Mouse (Mus musculus): ENCODE results near the gene Gm11042.

Gene Gm11042

GRCm38 (mm10) chr12:74316344-74316973 is at the start of gene Gm11042:
Gene Gm11042 (minus strand): TSS chr12:74316394.
- DNase-seq (ENCODE audit: low spot score) = no peak

- DNase-seq (ENCODE audit: low spot score) = no peak
Observed at GRCm38 (mm10) chr12:74364477-74364876, 48.3 kb upstream of the Gm11042 start.

DNA sequence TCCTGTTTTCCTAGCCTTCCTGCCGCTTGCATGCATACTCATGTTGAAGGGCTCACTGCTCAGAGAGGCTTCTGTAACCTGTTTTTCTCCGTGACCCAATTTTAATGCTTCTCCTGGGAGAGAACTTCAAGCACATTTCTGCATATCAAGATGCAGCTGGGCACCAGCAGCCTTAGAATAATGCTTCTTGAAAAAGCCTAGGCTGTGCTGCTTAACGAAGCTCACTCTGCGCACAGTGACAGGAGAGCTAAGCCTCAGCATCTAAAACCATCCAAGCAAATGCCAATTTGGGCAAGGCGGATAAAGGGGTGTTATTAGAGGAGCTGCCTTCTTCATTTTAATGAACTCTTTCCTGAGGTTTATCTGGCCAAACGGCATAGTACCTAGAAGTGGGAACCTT is 46.9 kb upstream of the Gm11042 start:
- DNase-seq (ENCODE audit: low spot score) = no peak

- no peak for DNase-seq (ENCODE audit: low spot score)
Observed at GRCm38 (mm10) chr12:74362453-74362852, 46.3 kb upstream of the Gm11042 start.

DNA sequence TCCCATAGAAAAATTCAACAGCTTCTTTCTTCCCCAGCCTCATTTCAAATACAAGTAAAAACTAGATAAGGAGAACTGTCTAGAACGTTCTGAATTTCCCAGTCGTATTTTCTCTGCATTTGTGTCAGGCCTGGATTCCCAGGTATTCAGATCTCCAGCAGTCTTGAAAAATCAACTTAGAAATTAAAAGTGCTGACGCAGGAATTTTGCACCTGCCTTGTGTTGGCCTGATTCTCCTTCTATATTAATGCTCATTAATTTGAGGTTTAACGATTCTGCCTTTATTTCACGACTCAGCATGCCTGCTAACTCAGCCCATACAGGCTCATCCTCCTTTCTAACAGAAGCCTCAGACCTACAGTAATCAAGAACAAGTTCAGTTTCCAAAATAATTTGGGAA is 43.6 kb upstream of the Gm11042 start:
- no peak for DNase-seq (ENCODE audit: low spot score)

DNA sequence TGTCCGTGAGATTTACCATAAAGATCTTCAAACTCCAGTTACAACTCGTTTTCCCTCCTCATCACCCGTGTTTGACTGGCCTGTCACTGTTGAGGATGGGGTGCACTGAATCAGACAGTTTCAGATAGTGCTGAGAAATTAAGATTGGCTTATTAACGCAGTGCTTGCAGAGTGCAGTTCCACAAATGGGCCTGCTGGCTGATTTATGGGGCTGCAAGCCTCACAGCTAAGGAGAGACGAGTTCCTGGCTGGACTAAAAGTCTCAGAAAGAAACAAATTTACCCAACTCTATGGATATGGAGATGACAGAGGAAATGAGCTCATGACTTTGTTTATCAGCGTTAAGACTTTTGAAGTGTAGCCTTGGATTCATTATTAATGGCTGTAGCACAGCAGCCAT is 41.6 kb upstream of the Gm11042 start:
- DNase-seq (ENCODE audit: low spot score) = no peak

- no peak for DNase-seq (ENCODE audit: low spot score)
Observed at GRCm38 (mm10) chr12:74342720-74343119, 26.5 kb upstream of the Gm11042 start.

GRCm38 (mm10) chr12:74340070-74340469 is 23.9 kb upstream of the Gm11042 start:
- no peak for DNase-seq (ENCODE audit: low spot score)

GRCm38 (mm10) chr12:74333706-74334105 is 17.5 kb upstream of the Gm11042 start:
- DNase-seq (ENCODE audit: low spot score) = no peak

GRCm38 (mm10) chr12:74333016-74333415 is 16.8 kb upstream of the Gm11042 start:
- DNase-seq (ENCODE audit: low spot score) = peak; percentile 89

GRCm38 (mm10) chr12:74329759-74330158 is 13.6 kb upstream of the Gm11042 start:
- no peak for DNase-seq (ENCODE audit: low spot score)

GRCm38 (mm10) chr12:74326644-74327043 is 10.4 kb upstream of the Gm11042 start:
- DNase-seq (ENCODE audit: low spot score) = no peak

DNA sequence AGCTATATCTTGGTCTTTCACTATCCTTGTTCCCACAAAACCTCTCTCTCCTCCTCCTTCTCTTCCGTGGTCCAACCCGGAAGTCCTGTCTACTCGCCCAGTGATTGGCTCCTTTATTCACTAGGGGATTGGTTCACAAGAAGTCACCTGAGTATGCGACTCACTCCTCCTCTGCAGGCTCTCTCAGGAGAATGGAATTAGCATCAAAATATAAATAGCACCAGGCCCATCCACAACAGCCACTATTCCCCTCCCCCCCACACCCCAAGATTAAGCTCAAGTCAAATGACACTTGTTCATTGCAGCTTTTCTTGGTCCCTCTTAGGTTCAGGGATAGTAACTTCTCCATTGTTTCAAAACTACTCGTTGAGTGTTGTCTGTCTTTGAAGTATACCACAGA is 5.8 kb upstream of the Gm11042 start:
- DNase-seq (ENCODE audit: low spot score) = no peak

GRCm38 (mm10) chr12:74320318-74320717 is 4.1 kb upstream of the Gm11042 start:
- peak; percentile 81 for DNase-seq (ENCODE audit: low spot score)

DNA sequence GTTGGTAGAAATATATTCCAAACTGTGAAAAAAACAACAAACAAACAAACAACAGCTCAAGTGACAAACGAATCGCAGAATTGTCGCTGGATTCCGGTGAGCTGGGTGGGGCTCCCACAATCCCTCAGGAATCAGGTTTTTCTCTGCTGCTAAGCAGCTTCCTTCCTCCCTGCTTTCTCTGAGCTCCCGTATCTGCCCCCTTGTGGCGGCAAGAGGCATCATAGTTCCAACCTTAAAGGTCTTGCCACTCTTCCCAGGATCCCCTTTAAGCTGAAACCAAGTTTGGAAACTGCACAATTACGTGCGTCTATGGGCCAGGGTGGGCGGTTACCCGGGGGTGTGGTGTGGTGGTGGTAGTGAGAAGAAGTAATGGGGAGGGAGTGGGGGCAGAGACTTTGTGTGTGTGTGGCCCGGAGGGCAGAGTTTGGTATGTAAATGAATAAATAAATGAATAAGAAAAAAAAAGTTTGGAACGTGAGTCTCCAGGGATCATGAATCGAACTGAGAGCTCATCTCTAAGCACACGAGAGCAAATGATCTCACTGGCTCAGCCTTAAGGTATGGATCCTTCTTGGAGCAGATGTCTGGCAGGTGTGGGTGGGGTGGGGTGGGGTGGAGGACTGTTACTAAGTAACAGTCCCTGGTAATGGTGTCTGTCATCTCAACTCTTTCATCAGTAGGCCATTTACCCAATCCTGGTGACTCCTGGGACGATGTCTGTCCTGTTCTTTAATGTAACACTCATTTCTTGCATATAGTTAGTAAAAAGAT is 980 bp upstream of the Gm11042 start:
- DNase-seq (ENCODE audit: low spot score) = peak; percentile 81

DNA sequence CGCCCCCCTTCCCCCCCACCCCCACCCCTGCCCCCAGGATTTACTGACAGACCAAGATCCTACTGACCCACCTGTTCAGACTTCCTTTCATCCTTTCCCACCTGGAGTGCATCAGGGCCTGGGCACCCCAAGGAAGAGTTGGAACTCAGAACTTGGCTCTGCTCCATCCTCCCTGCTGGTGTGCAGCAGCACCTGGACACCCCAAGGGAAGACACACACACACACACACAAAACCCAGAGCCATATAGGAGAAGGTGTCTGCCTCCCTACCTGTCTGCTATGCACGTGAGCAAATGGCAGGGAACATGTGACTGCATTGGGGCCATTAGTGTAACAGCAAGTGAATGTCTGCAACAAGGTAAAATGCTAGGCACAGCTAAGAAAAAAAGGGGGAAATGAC is 973 bp downstream of the Gm11042 start:
- no peak for DNase-seq (ENCODE audit: low spot score)

DNA sequence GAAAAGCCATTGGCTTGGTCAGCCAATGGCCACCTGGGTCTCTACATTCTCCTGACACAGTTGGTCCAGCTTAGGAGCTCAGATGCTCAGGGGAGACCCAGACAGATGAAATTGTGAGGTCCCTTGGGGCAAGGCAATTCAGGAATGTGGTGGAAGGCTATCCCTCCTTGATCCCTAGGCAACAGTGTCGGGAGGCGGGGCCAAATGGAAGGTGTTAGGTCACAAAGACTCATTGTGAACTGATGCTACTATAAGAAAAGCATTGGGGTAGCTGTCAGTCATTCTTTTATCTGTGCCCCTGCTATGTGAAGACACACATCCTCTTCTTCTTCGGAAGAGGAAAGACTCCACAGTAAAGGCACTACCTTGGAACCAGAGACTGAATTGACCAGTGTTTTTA is 3.6 kb downstream of the Gm11042 start:
- DNase-seq (ENCODE audit: low spot score) = no peak

- no peak for DNase-seq (ENCODE audit: low spot score)
Observed at GRCm38 (mm10) chr12:74303418-74304294, 12.5 kb downstream of the Gm11042 start.

DNA sequence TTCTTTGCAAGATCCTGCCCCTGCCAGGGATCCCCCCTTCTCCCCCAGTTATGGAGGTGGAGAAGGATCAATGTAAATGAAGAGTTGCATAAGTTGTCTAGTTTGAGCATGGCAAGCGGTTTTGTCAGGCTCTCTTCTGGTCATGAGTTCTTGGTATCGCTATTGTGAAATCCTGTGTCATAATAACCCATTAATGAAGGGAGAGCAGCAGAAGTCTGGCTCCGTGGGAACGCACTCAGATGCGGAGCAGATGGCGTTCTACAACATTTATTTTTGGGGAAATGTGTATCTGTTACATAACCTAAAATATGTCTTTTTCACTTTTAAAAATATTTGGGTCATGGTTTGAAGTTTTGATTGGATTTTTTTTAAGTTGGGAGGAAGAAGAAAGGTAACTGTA is 14.6 kb downstream of the Gm11042 start:
- no peak for DNase-seq (ENCODE audit: low spot score)

DNA sequence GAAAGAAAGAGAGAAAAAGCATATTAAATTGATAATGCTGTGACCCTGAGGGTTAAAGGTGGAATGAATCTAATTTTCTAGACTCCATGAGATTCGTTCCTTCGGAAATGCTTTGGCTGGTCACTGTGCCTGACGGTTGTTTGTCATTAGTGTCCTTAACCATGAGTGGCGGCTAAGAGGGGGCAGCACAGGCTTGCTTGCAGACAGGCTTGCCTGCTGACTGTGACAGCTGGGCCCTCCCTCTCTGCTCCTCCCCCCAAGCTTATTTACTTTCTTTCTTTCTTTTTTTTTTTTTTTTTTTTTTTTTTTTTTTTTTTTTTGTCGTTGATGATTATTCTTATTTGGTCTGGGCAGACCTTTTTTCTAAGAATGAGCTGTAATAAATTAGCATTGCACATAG is 19.8 kb downstream of the Gm11042 start:
- DNase-seq (ENCODE audit: low spot score) = no peak

DNA sequence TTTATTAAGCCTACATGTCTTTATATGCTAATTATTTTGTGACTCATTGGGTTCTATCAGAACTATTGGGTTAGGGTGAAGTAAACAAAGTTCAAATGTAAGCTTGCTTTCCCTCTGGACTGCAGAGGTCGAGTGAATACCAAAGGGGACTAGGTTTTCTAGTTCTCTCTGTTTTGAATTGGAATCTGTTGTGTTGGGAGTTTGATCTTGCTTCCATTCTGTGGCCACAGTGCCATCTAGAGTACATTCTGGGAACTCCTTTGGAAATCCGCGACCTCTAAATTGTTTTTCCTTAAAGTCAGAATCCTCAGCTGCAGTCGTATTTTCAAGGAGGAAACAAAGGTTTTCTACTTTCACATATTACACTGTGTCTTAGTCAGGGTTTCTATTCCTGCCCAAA is 22.6 kb downstream of the Gm11042 start:
- peak; percentile 50 for DNase-seq (ENCODE audit: low spot score)

- no peak for DNase-seq (ENCODE audit: low spot score)
Observed at GRCm38 (mm10) chr12:74290983-74291382, 25.2 kb downstream of the Gm11042 start.

- no peak for DNase-seq (ENCODE audit: low spot score)
Observed at GRCm38 (mm10) chr12:74284685-74285054, 31.5 kb downstream of the Gm11042 start.

All from testis, postnatal 10 days (tissue).